8 mouse cellular contexts compared by ENCODE assay signal in genomic region chr7:19344938-19345471, GRCm38 (mm10). TPM values are rescaled to one million over a fixed set of nuclear protein-coding genes. Genes with fewer than 3 reads are reported as not detected.
DNase-seq lines count a peak whose midpoint lies in the region; ATAC-seq and TF ChIP-seq lines count a peak whose summit lies in the region.

No protein-coding gene starts in this region.

- TF ChIP-seq POLR2A in limb, embryonic 14.5 days (IDR thresholded peaks at IDR 0.05; ENCODE audit: borderline replicate concordance, extremely low read depth, insufficient read depth, insufficient read length) = peak; percentile 56; the same call in 1 of the 2 replicates

- peaks cover 23% of the 10 kb centered on the region for H3K36me3 ChIP-seq in embryonic facial prominence, embryonic 13.5 days
- H3K36me3 ChIP-seq in limb, embryonic 14.5 days (ENCODE audit: control insufficient read depth, insufficient read depth, low read length) = peaks cover 26% of the 10 kb centered on the region
- H3K36me3 ChIP-seq in midbrain, postnatal 0 days (ENCODE audit: insufficient read depth, low read length) = peaks cover 11% of the 10 kb centered on the region

- no peaks in the 10 kb centered on the region for H3K9me3 ChIP-seq in embryonic facial prominence, embryonic 13.5 days
- no peaks in the 10 kb centered on the region for H3K9me3 ChIP-seq in limb, embryonic 14.5 days (ENCODE audit: control insufficient read depth, low read length)
- H3K9me3 ChIP-seq in midbrain, postnatal 0 days (ENCODE audit: low read length) = no peaks in the 10 kb centered on the region

- H3K9ac ChIP-seq in embryonic facial prominence, embryonic 13.5 days = peak overlapping the region; percentile 76
- peak overlapping the region; percentile 66 for H3K9ac ChIP-seq in limb, embryonic 14.5 days (ENCODE audit: low read depth, low read length, severe bottlenecking)
- peak overlapping the region; percentile 78 for H3K9ac ChIP-seq in midbrain, postnatal 0 days (replicated peaks; ENCODE audit: low read length, poor library complexity, severe bottlenecking)

- peaks cover 19% of the 10 kb centered on the region for H3K27me3 ChIP-seq in embryonic facial prominence, embryonic 13.5 days
- H3K27me3 ChIP-seq in limb, embryonic 14.5 days (ENCODE audit: control insufficient read depth, insufficient read depth, low read length) = peaks cover 7% of the 10 kb centered on the region; the same call in 1 of the 2 replicates
- H3K27me3 ChIP-seq in midbrain, postnatal 0 days (ENCODE audit: insufficient read depth, low read length) = peaks cover 4% of the 10 kb centered on the region; the same call in 1 of the 2 replicates

- H3K4me1 ChIP-seq in embryonic facial prominence, embryonic 13.5 days = peaks cover 39% of the 10 kb centered on the region
- peaks cover 23% of the 10 kb centered on the region for H3K4me1 ChIP-seq in limb, embryonic 14.5 days (ENCODE audit: control insufficient read depth, insufficient read depth, low read length)
- peaks cover 11% of the 10 kb centered on the region for H3K4me1 ChIP-seq in midbrain, postnatal 0 days (ENCODE audit: insufficient read depth, low read length)

- 0% methylated on average over 31 of the region's 31 CpGs for WGBS in embryonic facial prominence, embryonic 13.5 days
- 0% methylated on average over 31 of the region's 31 CpGs for WGBS in limb, embryonic 14.5 days
- under 1% methylated on average over 31 of the region's 31 CpGs for WGBS in midbrain, postnatal 0 days

- H3K4me3 ChIP-seq in embryonic facial prominence, embryonic 13.5 days = peak overlapping the region; percentile 61
- peak overlapping the region; percentile 60 for H3K4me3 ChIP-seq in limb, embryonic 14.5 days (replicated peaks; ENCODE audit: low read length)
- H3K4me3 ChIP-seq in midbrain, postnatal 0 days (ENCODE audit: low read depth, low read length) = peak overlapping the region; percentile 62

- peak; percentile 90 for ATAC-seq in embryonic facial prominence, embryonic 13.5 days (ENCODE audit: insufficient number of reproducible peaks, insufficient read depth, low FRiP score, low TSS enrichment, low read depth)
- ATAC-seq in limb, embryonic 14.5 days (ENCODE audit: low FRiP score, low read depth) = peak; percentile 94
- ATAC-seq in midbrain, postnatal 0 days (ENCODE audit: low FRiP score) = peak; percentile 92

- peak overlapping the region; percentile 94 for H3K27ac ChIP-seq in embryonic facial prominence, embryonic 13.5 days
- peak overlapping the region; percentile 81 for H3K27ac ChIP-seq in limb, embryonic 14.5 days (replicated peaks; ENCODE audit: low read depth, low read length)
- peak overlapping the region; percentile 83 for H3K27ac ChIP-seq in midbrain, postnatal 0 days (ENCODE audit: low read depth, low read length)

- DNase-seq in 3134 (ENCODE audit: extremely low read depth, insufficient read length, low spot score) = peak; percentile 95
- peak; percentile 94 to 96 for DNase-seq in adrenal gland, postnatal 36 days
- peak; percentile 91 for DNase-seq in heart, adult 8-10 months (ENCODE audit: low spot score)
- DNase-seq in kidney, adult 9 months = peak; percentile 99
- peak; percentile 99 for DNase-seq in limb, embryonic 14.5 days (ENCODE audit: low spot score)
- DNase-seq in midbrain, postnatal 0 days (ENCODE audit: low spot score) = peak; percentile 97
- peak; percentile 90 to 93 for DNase-seq in spleen, postnatal 14 days (ENCODE audit: low spot score in 2 of 2)

- peak; percentile 6 for TF ChIP-seq CTCF in midbrain, postnatal 0 days (IDR thresholded peaks at IDR 0.05)

- H3K4me2 ChIP-seq in embryonic facial prominence, embryonic 13.5 days = peak overlapping the region; percentile 84
- H3K4me2 ChIP-seq in limb, embryonic 14.5 days (replicated peaks; ENCODE audit: low read depth, low read length, severe bottlenecking) = peak overlapping the region; percentile 88
- peak overlapping the region; percentile 59 for H3K4me2 ChIP-seq in midbrain, postnatal 0 days (ENCODE audit: low read depth, low read length, poor library complexity, severe bottlenecking)

RNA-seq across cellular contexts. Expression of gene Ercc1, which starts 0.4 kb away (rescaled TPM):
- 10 to 100 TPM; 33.0 to 38.8 TPM for total RNA-seq in adrenal gland, postnatal 36 days (2021)
- polyA plus RNA-seq in embryonic facial prominence, embryonic 13.5 days (2015; fragmentation: Nextera tagmentation; extraction: Ambion mirVana) = 93.2 and 106 TPM in 2 replicates
- total RNA-seq in heart, adult 8-10 months (2022) = 10 to 100 TPM; 39.8 to 46.9 (median 44.4) TPM
- polyA plus RNA-seq in limb, embryonic 14.5 days (2012; rRNA removed) = 72.3 and 93.5 TPM in 2 replicates
- 74.3 and 86.1 TPM in 2 replicates for polyA plus RNA-seq in limb, embryonic 14.5 days (2014; fragmentation: Nextera tagmentation; extraction: Ambion mirVana)
- 50.3 and 71.4 TPM in 2 replicates for total RNA-seq in midbrain, postnatal 0 days (2014; rRNA removed)
- 67.7 and 71.0 TPM in 2 replicates for polyA plus RNA-seq in midbrain, postnatal 0 days (2015; fragmentation: Nextera tagmentation; extraction: Ambion mirVana)

RNA-seq across cellular contexts. Expression of gene Cd3eap, which starts 14.3 kb away (rescaled TPM):
- total RNA-seq in adrenal gland, postnatal 36 days (2021) = 10 to 100 TPM; 11.3 to 12.8 TPM
- 29.4 and 30.5 TPM in 2 replicates for polyA plus RNA-seq in embryonic facial prominence, embryonic 13.5 days (2015; fragmentation: Nextera tagmentation; extraction: Ambion mirVana)
- total RNA-seq in heart, adult 8-10 months (2022) = 10 to 100 TPM in 1 of 4 experiments, 1 to 10 TPM in 3; 8.8 to 12.7 (median 9.4) TPM
- 13.7 and 19.4 TPM in 2 replicates for polyA plus RNA-seq in limb, embryonic 14.5 days (2012; rRNA removed)
- polyA plus RNA-seq in limb, embryonic 14.5 days (2014; fragmentation: Nextera tagmentation; extraction: Ambion mirVana) = 25.2 and 28.7 TPM in 2 replicates
- 8.7 and 14.0 TPM in 2 replicates for total RNA-seq in midbrain, postnatal 0 days (2014; rRNA removed)
- 21.5 and 21.6 TPM in 2 replicates for polyA plus RNA-seq in midbrain, postnatal 0 days (2015; fragmentation: Nextera tagmentation; extraction: Ambion mirVana)

RNA-seq across cellular contexts. Expression of gene Ppp1r13l, which starts 14.5 kb away (rescaled TPM):
- total RNA-seq in adrenal gland, postnatal 36 days (2021) = 1 to 10 TPM; 5.8 to 8.9 TPM
- 8.3 and 12.6 TPM in 2 replicates for polyA plus RNA-seq in embryonic facial prominence, embryonic 13.5 days (2015; fragmentation: Nextera tagmentation; extraction: Ambion mirVana)
- 10 to 100 TPM; 31.6 to 66.7 (median 47.6) TPM for total RNA-seq in heart, adult 8-10 months (2022)
- 33.8 and 39.3 TPM in 2 replicates for polyA plus RNA-seq in limb, embryonic 14.5 days (2012; rRNA removed)
- polyA plus RNA-seq in limb, embryonic 14.5 days (2014; fragmentation: Nextera tagmentation; extraction: Ambion mirVana) = 15.3 and 16.8 TPM in 2 replicates
- 0.52 and 1.0 TPM in 2 replicates for total RNA-seq in midbrain, postnatal 0 days (2014; rRNA removed)
- 1.5 and 2.0 TPM in 2 replicates for polyA plus RNA-seq in midbrain, postnatal 0 days (2015; fragmentation: Nextera tagmentation; extraction: Ambion mirVana)

RNA-seq across cellular contexts. Expression of gene Fosb, which starts 35.2 kb away (rescaled TPM):
- 10 to 100 TPM; 11.2 to 23.6 TPM for total RNA-seq in adrenal gland, postnatal 36 days (2021)
- 0.06 and 0.23 TPM in 2 replicates for polyA plus RNA-seq in embryonic facial prominence, embryonic 13.5 days (2015; fragmentation: Nextera tagmentation; extraction: Ambion mirVana)
- total RNA-seq in heart, adult 8-10 months (2022) = 1 to 10 TPM; 1.2 to 9.8 (median 5.1) TPM
- polyA plus RNA-seq in limb, embryonic 14.5 days (2012; rRNA removed) = 0.69 and 0.88 TPM in 2 replicates
- 0.14 and 0.28 TPM in 2 replicates for polyA plus RNA-seq in limb, embryonic 14.5 days (2014; fragmentation: Nextera tagmentation; extraction: Ambion mirVana)
- total RNA-seq in midbrain, postnatal 0 days (2014; rRNA removed) = 0.38 and 0.66 TPM in 2 replicates
- 0.10 and 0.11 TPM in 2 replicates for polyA plus RNA-seq in midbrain, postnatal 0 days (2015; fragmentation: Nextera tagmentation; extraction: Ambion mirVana)

RNA-seq across cellular contexts. Expression of gene Ercc2, which starts 36.8 kb away (rescaled TPM):
- 10 to 100 TPM; 29.7 to 32.8 TPM for total RNA-seq in adrenal gland, postnatal 36 days (2021)
- polyA plus RNA-seq in embryonic facial prominence, embryonic 13.5 days (2015; fragmentation: Nextera tagmentation; extraction: Ambion mirVana) = 17.0 and 17.4 TPM in 2 replicates
- total RNA-seq in heart, adult 8-10 months (2022) = 10 to 100 TPM; 11.2 to 14.5 (median 13.2) TPM
- polyA plus RNA-seq in limb, embryonic 14.5 days (2012; rRNA removed) = 58.1 and 73.8 TPM in 2 replicates
- polyA plus RNA-seq in limb, embryonic 14.5 days (2014; fragmentation: Nextera tagmentation; extraction: Ambion mirVana) = 11.3 and 12.6 TPM in 2 replicates
- 63.0 and 68.3 TPM in 2 replicates for total RNA-seq in midbrain, postnatal 0 days (2014; rRNA removed)
- 22.9 and 26.6 TPM in 2 replicates for polyA plus RNA-seq in midbrain, postnatal 0 days (2015; fragmentation: Nextera tagmentation; extraction: Ambion mirVana)

Comparison
In these comparisons a context has a peak if more than half of its experiments do, and no peak if none do; other contexts are left out.
1. Peak in every context shown above with its lines: DNase-seq, ATAC-seq, H3K4me3 ChIP-seq and H3K27ac ChIP-seq.